Mouse (Mus musculus) left cerebral cortex, adult 2 months (tissue): Measurements from ENCODE around the gene Lrfn2. TPM values are rescaled to one million over a fixed set of nuclear protein-coding genes. Genes with fewer than 3 reads are reported as not detected.

ENCODE experiments used
- DNase-seq, 2 experiments: peaks; one replicate each; pipeline ENCODE4 v3.0.0; 2021 to 2022; ENCODE audit warnings: low spot score in 2 of 2, mixed read lengths in 1 of 2; ENCODE audit errors: extremely low spot score in 1 of 2
- H3K27ac ChIP-seq: fragments of 200-600 bp; 2 replicates; pipeline ENCODE4 v1.8.1; 2022
- H3K4me3 ChIP-seq: fragments of 200-600 bp; 2 replicates; pipeline ENCODE4 v1.8.1; 2022
- CTCF ChIP-seq: fragments of 200-600 bp; IDR thresholded peaks from 2 replicates; pipeline ENCODE4 v1.8.1; 2022; ENCODE audit warnings: antibody characterized with exemption, mild to moderate bottlenecking, moderate library complexity
- intact Hi-C: fragments of 180-260 bp; cut with DNase I; formaldehyde crosslinking; loops from one replicate; pipeline ENCODE4 v1.15.1; 2025
- total RNA-seq, 2 experiments: library from RNA; stranded (reverse); gene quantifications; 2 replicates each; pipeline ENCODE4 v1.2.3; 2021

Lrfn2 gene
- total RNA-seq, 2 experiments from 2014 or later = 36.9 to 38.9 TPM

DNA sequence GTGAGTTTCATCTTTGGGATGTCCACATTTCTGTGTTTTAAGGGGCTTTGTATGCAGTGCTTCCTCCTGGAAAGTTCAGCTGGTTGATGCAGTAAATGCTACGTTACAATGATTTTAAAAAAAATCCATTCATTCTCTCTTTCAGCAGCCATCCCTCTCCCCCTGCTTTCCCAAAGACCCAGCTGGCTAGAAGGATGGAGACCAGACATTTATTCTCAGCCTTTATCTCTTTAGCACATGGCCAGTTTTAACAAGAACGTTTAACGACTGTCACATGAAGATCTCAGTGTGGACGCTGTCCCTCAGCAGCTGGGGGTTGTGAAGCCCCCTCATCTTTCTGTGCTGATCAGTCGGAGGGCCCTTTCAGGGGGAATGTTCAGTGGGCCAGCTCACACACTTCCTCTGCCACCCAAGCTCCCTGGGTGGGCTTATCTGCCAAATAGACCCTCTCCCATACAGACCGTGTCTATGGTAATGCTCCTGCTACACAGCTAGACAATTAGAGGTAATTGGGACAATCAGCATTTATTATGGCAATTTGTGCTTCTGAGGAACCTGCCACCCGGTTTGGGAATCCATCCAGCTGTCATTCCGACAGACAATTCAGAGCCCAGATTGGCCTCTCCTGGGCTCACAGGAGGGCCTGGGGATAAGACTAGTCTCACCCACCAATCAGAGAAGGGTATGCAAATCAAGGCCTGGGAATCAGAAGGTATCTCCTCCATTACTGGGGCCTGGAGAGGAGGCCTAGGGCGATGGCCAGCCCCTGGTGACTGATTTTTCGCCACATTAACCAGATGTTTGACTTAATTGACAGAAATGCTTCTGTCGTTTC is 111.8 kb downstream of the Lrfn2 start:
- intact Hi-C loops = no loop called here
- TF ChIP-seq CTCF = no peak
- DNase-seq = no peak
- H3K4me3 ChIP-seq = no peak overlapping the region
- no peak overlapping the region for H3K27ac ChIP-seq

DNA sequence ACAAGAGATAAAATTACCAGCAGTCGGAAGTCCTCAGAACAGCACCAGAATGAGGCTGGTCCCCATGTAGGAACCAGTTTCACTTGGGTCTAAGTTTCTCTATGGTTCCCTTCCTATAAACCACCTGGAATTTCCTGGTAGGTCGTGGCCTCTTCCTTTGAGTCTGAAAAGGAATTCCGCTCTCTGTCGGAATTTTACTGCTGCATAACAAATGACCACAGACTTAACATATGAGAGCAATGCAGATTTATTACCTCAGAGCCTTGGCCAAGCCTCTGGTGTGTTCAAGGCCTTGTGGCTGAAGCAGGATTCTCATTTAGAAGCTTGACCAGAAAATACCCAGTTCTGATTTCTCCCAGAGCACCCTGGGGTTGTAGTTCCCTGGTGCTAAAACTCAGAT is 115.7 kb downstream of the Lrfn2 start:
- Histone ChIP-seq H3K4me3 (no peak overlapping the region), H3K27ac (no peak overlapping the region)
- DNase-seq = no peak
- intact Hi-C loops = no loop called here
- TF ChIP-seq CTCF = no peak

DNA sequence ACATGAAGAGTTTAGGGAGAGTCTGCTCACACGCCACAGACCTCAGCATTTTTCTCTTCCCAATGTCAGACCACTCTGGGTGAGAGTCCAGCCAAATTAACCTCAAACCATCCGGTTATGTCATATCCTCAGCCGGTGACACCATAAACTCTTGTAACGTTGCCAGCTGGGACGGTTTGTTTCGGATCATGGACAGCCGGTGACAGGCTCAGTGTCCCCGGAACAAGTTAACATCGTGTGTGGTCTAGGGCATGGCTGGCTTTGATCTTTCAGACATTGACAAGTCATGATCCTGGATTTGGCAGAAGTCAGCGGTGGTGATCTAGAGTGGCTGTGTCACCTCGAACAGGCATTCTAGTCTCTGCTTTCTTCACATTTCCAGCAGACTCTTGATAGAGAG is 119.1 kb downstream of the Lrfn2 start:
- Histone ChIP-seq H3K27ac (no peak overlapping the region), H3K4me3 (no peak overlapping the region)
- intact Hi-C loops = no loop called here
- no peak for TF ChIP-seq CTCF
- no peak for DNase-seq

DNA sequence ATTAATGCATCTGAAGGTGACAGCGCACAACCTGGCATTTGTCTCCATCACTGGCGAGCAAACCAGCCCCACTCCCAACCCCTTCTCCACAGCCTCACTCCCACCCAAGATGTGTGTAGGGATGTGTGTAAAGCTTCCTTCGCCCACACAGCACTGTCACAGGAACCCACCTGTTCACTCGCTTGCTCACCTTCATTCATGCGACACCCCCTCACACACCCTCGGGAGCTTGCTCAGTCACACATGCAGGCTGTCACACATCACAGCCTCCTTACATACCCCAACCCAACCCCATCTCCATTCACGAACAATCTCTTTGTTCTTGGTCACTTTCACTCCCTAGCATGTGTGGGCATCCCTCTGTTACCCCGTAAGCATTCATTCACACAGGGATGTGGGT is 129.0 kb downstream of the Lrfn2 start:
- intact Hi-C loops = no loop called here
- H3K27ac ChIP-seq = no peak overlapping the region
- no peak overlapping the region for H3K4me3 ChIP-seq
- DNase-seq = peak; percentile 36 to 58
- no peak for TF ChIP-seq CTCF

DNA sequence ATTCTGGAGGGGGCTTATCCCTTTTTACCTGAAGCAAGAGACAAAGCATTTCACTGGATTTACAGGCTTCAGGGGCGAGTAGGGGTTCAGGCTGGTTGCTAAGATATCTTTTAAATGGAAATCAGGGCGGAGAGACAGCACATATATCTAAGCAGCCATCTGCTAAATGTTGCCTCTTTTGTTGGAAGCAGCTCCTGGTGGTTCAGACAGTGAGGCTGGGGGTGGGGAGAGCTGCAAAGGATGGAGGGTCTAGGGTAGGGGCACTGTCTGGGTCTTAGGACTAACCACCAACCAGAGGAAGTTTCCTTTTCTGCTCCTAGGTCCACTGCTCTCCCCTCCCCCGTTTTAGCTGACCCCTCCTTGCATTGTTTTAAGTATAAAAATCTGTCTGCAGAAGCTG is 131.6 kb downstream of the Lrfn2 start:
- DNase-seq = no peak
- no peak for TF ChIP-seq CTCF

DNA sequence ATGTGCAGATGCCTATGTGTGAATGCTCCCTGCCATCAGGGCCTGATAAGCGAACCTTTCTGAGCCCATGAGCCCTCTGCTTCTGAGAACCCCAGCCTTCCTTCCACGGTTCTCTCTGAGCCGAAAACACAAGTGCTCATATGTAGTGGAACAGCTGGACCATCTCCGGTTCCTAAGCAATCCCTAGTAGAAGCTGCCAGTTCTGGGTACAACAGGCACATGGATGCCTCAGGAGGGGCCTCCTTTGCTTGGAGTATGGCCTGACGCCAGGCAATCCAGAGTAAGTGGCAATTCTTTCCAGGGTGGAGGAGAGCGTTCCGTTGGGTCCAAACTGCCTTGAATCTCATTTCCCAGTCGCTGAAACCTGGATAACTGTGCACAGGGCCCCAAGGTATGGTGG is 132.3 kb downstream of the Lrfn2 start:
- DNase-seq = peak; percentile 24 to 37
- intact Hi-C loops = no loop called here
- no peak overlapping the region for H3K4me3 ChIP-seq
- no peak for TF ChIP-seq CTCF
- H3K27ac ChIP-seq = peak overlapping the region; percentile 80; the same call in 1 of the 2 replicates

More for the DNA sequence above, 131.6 kb downstream of the Lrfn2 start:
- H3K4me3 ChIP-seq = no peak overlapping the region
- peak overlapping the region; percentile 80 for H3K27ac ChIP-seq
- intact Hi-C loops = no loop called here

DNA sequence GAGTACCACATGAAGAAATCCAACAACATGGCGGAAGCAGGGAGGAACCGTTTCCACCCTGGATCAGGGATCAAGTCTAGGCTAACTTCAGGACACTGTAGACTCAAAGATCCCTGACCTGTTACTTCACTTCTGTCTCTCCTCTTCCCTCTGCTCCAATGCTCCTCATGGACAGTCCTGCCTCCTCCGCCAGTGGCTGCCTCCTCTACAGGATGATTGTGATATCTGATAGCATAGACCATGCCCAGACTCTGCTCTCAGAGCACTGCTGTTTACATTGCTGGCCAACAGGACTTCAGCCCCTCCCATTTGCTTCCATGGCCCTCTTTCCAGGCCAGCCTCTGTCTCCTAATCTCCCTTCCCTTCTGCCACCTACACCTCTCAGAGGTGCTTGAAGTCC is 132.9 kb downstream of the Lrfn2 start:
- H3K27ac ChIP-seq = no peak overlapping the region; the same call in 1 of the 2 replicates
- no peak for DNase-seq
- TF ChIP-seq CTCF = no peak
- H3K4me3 ChIP-seq = no peak overlapping the region
- intact Hi-C loops = no loop called here

DNA sequence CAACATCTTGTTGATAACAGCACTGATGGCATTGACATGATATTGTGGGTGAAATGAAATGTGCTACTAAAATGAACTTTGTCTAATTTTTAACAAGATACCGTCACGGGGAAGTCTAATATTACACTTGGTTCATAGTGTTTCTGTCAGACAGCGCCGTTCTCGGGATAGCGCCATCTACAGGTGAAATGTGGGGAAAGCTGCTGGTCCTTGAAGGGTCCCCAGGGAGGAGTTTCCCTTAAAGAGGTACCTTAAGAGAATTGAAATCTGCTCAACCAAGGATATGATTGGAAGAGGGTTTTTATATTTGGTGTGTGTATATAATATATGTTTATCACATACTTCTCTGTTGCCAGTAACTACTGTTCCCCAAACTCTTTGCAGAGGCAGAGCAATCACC is 134.6 kb downstream of the Lrfn2 start:
- Histone ChIP-seq H3K27ac (no peak overlapping the region), H3K4me3 (no peak overlapping the region)
- TF ChIP-seq CTCF = peak; percentile 43
- DNase-seq = no peak
- intact Hi-C loops = no loop called here

DNA sequence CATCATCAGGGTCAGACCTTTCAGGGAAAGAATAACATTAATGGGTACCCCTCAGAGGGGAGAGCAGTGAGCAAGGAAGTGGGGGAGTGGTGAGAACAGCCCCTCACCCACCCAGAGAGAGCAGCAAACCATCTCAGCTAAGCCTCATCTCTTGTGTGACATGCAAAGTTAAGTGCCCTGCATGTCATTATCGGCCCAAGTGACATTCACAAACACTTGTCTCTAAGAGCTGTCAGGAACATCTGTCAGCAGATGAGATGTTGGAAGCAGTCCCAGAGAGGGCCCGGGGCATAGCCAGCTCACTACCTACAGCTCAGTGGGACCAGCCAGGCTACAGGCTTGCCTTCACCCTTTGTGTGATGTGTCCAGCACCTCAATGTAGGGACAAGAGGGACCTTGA is 146.0 kb downstream of the Lrfn2 start:
- no peak for DNase-seq
- Histone ChIP-seq H3K27ac (no peak overlapping the region), H3K4me3 (no peak overlapping the region)
- intact Hi-C loops = no loop called here
- TF ChIP-seq CTCF = no peak

DNA sequence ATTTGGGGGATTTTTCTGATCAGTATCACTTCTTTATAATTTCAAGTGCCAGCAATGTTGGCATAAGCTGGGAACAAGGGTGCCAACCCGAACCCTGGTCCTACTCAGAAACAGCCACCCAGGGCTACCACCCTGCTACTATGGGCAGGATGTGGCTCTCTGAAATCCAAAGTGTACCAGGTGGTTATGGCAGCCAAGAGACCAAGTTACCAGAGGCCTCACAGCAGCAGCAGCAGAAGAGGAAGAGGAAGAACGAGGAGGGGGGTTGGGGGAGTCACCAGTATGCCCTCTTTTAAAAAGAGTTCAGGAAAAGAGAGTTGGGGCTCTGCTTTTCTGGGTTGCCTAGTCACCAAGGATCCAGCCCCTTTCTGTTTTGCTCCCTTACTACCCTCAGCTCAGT is 147.5 kb downstream of the Lrfn2 start:
- intact Hi-C loops = loop anchor here (5.0 to 10.0 kb wide), 2 partner anchors 147 to 665 kb away; partner anchors contain the start of genes Lrfn2 and Oard1
- TF ChIP-seq CTCF = no peak
- DNase-seq = no peak
- Histone ChIP-seq H3K27ac (no peak overlapping the region), H3K4me3 (no peak overlapping the region)

DNA sequence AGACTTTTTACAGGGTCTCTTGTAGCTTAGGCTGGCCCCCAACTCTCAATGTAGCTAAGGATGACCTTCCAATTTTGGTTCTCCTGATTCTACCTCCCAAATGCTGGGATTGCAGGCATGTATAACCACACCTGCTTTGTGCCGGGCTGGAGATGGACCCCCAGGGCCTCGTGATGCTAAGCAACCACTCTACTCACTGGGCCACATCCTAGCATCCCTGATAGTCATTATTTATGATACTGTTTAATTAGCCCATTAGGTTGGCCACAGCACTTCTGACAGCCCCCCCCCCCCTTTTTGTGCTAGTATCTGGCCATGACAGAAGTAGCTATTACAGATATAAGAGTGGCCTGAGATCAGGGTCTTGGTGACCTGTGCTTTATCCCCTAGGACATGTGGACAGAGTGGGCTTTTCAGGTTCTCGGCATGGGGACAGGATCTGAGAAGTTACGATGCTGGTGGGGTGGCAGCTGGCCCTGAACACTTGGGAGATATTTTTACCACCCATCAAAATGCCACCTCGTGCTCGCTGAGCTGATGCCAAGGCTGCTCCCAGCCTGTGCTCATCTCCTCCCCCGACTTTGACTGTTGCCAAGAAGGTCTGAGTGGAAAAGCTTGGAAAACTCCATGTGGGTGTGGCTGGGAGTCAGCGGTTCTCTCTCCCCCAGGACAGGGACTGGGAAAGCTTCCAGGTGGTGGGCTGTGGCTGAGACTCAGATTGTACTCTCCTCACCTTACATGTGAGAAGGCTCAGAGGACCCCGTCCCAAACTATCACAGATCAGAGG is 151.6 kb downstream of the Lrfn2 start:
- intact Hi-C loops = loop anchor here (1.0 to 10.0 kb wide), 6 partner anchors 29 to 669 kb away; partner anchors contain the start of genes Lrfn2 and Oard1
- Histone ChIP-seq H3K27ac (peak overlapping the region; percentile 64; the same call in 1 of the 2 replicates), H3K4me3 (no peak overlapping the region)
- no peak for TF ChIP-seq CTCF
- DNase-seq = peak; percentile 71 to 82

DNA sequence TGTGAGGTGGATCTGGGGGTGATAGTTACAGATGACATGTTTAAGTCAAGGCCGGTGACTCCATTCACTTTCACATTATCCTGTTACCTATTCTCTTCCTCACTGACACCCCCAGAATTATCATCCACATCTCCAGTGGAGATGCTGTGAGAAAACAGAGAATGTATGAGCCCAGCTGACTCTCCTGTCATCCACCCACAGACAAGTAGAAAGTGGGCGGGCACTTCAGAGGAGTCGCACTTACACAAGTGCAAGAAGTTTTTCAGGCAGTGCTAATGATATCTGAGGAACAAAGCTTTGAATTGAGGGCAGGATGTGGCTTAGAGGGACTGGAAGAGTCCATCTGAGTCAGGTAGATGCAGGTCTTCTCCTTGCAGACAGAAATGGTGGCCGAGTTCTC is 152.9 kb downstream of the Lrfn2 start:
- peak; percentile 43 to 47 for DNase-seq
- peak overlapping the region; percentile 13; the same call in 1 of the 2 replicates for H3K27ac ChIP-seq
- no peak overlapping the region for H3K4me3 ChIP-seq
- intact Hi-C loops = loop anchor here (2.0 to 10.0 kb wide), 4 partner anchors 28 to 670 kb away; partner anchors contain the start of gene Oard1
- no peak for TF ChIP-seq CTCF
